Comparison of ENCODE assay signal across 25 mouse cellular contexts in genomic region chr7:111467715-111468114, GRCm38 (mm10).
"Had no signal": no experiment of that assay in that cellular context is flagged by ENCODE, and none has a peak within 500 bp of the region (broad histone marks: within the 10 kb centered on the region; RNA-seq: fewer than 3 reads in every experiment).

No protein-coding gene starts in this region.

- H3K9ac ChIP-seq: heart, embryonic 13.5 days; heart, embryonic 15.5 days; limb, embryonic 12.5 days; liver, embryonic 13.5 days; liver, embryonic 15.5 days had no signal

- H3K27ac ChIP-seq: heart, adult 2 months; heart, embryonic 13.5 days; heart, embryonic 15.5 days; hindbrain, postnatal 0 days; layer of hippocampus, adult 2 months; left cerebral cortex, adult 2 months; limb, embryonic 10.5 days; limb, embryonic 12.5 days; liver, embryonic 13.5 days; liver, embryonic 15.5 days had no signal

- H3K4me1 ChIP-seq: heart, embryonic 15.5 days; liver, embryonic 13.5 days; liver, embryonic 15.5 days had no signal

- DNase-seq: gastrocnemius, postnatal 14 days; gastrocnemius, postnatal 36 days; heart, adult 11 months; heart, adult 2 months; heart, postnatal 14 days; heart, postnatal 36 days; kidney, adult 11 months; kidney, adult 2 months; kidney, adult 9 months; kidney, postnatal 10 days; kidney, postnatal 25 days; kidney, postnatal 4 days; liver; liver, embryonic 13.5 days had no signal

- H3K27me3 ChIP-seq: heart, embryonic 13.5 days; heart, embryonic 15.5 days; limb, embryonic 12.5 days; liver, embryonic 13.5 days; liver, embryonic 15.5 days had no signal

- H3K4me2 ChIP-seq: heart, embryonic 11.5 days; heart, embryonic 13.5 days; heart, embryonic 15.5 days; limb, embryonic 12.5 days; liver, embryonic 11.5 days; liver, embryonic 13.5 days; liver, embryonic 15.5 days had no signal

- ATAC-seq: hindbrain, postnatal 0 days; intestine, embryonic 16.5 days had no signal

- H3K9me3 ChIP-seq: heart, embryonic 13.5 days; heart, embryonic 15.5 days; limb, embryonic 10.5 days; limb, embryonic 12.5 days; liver, embryonic 13.5 days; liver, embryonic 15.5 days had no signal

- H3K36me3 ChIP-seq: heart, embryonic 13.5 days; heart, embryonic 15.5 days; limb, embryonic 10.5 days; limb, embryonic 12.5 days; liver, embryonic 13.5 days; liver, embryonic 15.5 days had no signal

- H3K4me3 ChIP-seq: heart, adult 2 months; heart, embryonic 13.5 days; heart, embryonic 15.5 days; layer of hippocampus, adult 2 months; left cerebral cortex, adult 2 months; limb, embryonic 10.5 days; limb, embryonic 12.5 days; liver, embryonic 13.5 days; liver, embryonic 15.5 days had no signal
